Mouse (Mus musculus): ENCODE data around the gene Trp53. TPM values are rescaled to one million over a fixed set of nuclear protein-coding genes. Genes with fewer than 3 reads are reported as not detected.

The Trp53 gene
- total and polyA plus RNA-seq, 3 experiments = 76.4 to 212 TPM; not detected in 1

- peak; percentile 58 for TF ChIP-seq RAD21 (IDR thresholded peaks at IDR 0.05; ENCODE audit: low read depth, low read length)
Observed at GRCm38 (mm10) chr11:69546423-69547053, 33.6 kb upstream of the Trp53 start (continued).

- TF ChIP-seq CHD1 (IDR thresholded peaks at IDR 0.05; ENCODE audit: low read depth, low read length) (no peak), CTCF (IDR thresholded peaks at IDR 0.05 in 2 of 3, conservative IDR thresholded peaks at IDR 0.05 in 1 of 3; ENCODE audit: control insufficient read depth in 1 of 3, insufficient read depth in 1 of 3, low read depth in 2 of 3, low read length in 3 of 3, poor library complexity in 1 of 3, severe bottlenecking in 1 of 3) (peak in 2 of 3 experiments; percentile 30 to 48; a peak in 5 of 6 replicates)
- Histone ChIP-seq H3K9me3 (replicated peaks; ENCODE audit: insufficient read depth, low read length) (no peaks in the 10 kb centered on the region), H3K27me3 (ENCODE audit: control insufficient read depth in 1 of 2, insufficient read depth in 2 of 2, low read length in 2 of 2) (peaks cover 11 to 16% of the 10 kb centered on the region in 2 experiments), H3K9ac (ENCODE audit: control insufficient read depth, low read depth, low read length, poor library complexity, severe bottlenecking) (no peak overlapping the region), H3K36me3 (ENCODE audit: control insufficient read depth in 1 of 2, insufficient read depth in 2 of 2, low read length in 2 of 2) (no peaks in the 10 kb centered on the region), H3K27ac (ENCODE audit: control insufficient read depth, low read depth, low read length) (no peak overlapping the region), H3K4me3 (ENCODE audit: control insufficient read depth in 1 of 2, insufficient read depth in 1 of 2, low read depth in 2 of 2, low read length in 2 of 2) (no peak overlapping the region), H3K4me1 (ENCODE audit: control insufficient read depth in 1 of 2, insufficient read depth in 2 of 2, low read length in 2 of 2) (no peaks in the 10 kb centered on the region), H3K79me2 (ENCODE audit: control insufficient read depth, insufficient read depth, low read length, poor library complexity) (no peaks in the 10 kb centered on the region)
- DNase-seq (ENCODE audit: low read depth, low spot score) = no peak
Observed at GRCm38 (mm10) chr11:69547071-69547470, 33.1 kb upstream of the Trp53 start.

GRCm38 (mm10) chr11:69549060-69549656 lies 31.0 kb upstream of the Trp53 start, which contains the start of gene Dnah2:
Dnah2 (minus strand) TSS chr11:69549110.
- Histone ChIP-seq H3K9me3 (replicated peaks; ENCODE audit: insufficient read depth, low read length) (no peaks in the 10 kb centered on the region), H3K27me3 (ENCODE audit: control insufficient read depth in 1 of 2, insufficient read depth in 2 of 2, low read length in 2 of 2) (peaks cover 2 to 10% of the 10 kb centered on the region in 2 experiments), H3K27ac (ENCODE audit: control insufficient read depth, low read depth, low read length) (no peak within 1 kb of the TSS), H3K4me1 (ENCODE audit: control insufficient read depth in 1 of 2, insufficient read depth in 2 of 2, low read length in 2 of 2) (no peaks in the 10 kb centered on the region), H3K36me3 (ENCODE audit: control insufficient read depth in 1 of 2, insufficient read depth in 2 of 2, low read length in 2 of 2) (no peaks in the 10 kb centered on the region), H3K4me3 (ENCODE audit: control insufficient read depth in 1 of 2, insufficient read depth in 1 of 2, low read depth in 2 of 2, low read length in 2 of 2) (no peak within 1 kb of the TSS), H3K9ac (ENCODE audit: control insufficient read depth, low read depth, low read length, poor library complexity, severe bottlenecking) (no peak within 1 kb of the TSS), H3K79me2 (ENCODE audit: control insufficient read depth, insufficient read depth, low read length, poor library complexity) (no peaks in the 10 kb centered on the region)
- DNase-seq (ENCODE audit: low read depth, low spot score) = no peak
- TF ChIP-seq MEF2A (IDR thresholded peaks at IDR 0.05; ENCODE audit: extremely low read depth, insufficient replicate concordance, low read depth, low read length, poor library complexity, severe bottlenecking) = no peak
- TF ChIP-seq ZNF384 (IDR thresholded peaks at IDR 0.05; ENCODE audit: low read depth, low read length) = no peak
- TF ChIP-seq CTCF (IDR thresholded peaks at IDR 0.05 in 2 of 3, conservative IDR thresholded peaks at IDR 0.05 in 1 of 3; ENCODE audit: control insufficient read depth in 1 of 3, insufficient read depth in 1 of 3, low read depth in 2 of 3, low read length in 3 of 3, poor library complexity in 1 of 3, severe bottlenecking in 1 of 3) = no peak
- TF ChIP-seq MXI1 (IDR thresholded peaks at IDR 0.05; ENCODE audit: low read depth, low read length) = no peak
- TF ChIP-seq POLR2A (IDR thresholded peaks at IDR 0.05; ENCODE audit: control insufficient read depth in 1 of 2, insufficient read depth in 1 of 2, low read depth in 1 of 2, low read length in 2 of 2, poor library complexity in 1 of 2) = no peak
- no peak for TF ChIP-seq HCFC1 (IDR thresholded peaks at IDR 0.05; ENCODE audit: low read depth, low read length)
- no peak for TF ChIP-seq ELF1 (IDR thresholded peaks at IDR 0.05; ENCODE audit: low read depth, low read length)
- TF ChIP-seq NRF1 (IDR thresholded peaks at IDR 0.05; ENCODE audit: insufficient read depth, low read depth, low read length, poor library complexity, severe bottlenecking) = no peak

Data from MEL (cell line).